Mouse (Mus musculus) cerebellum, adult 2 months (tissue): ENCODE results near the gene Zkscan14.

ENCODE experiments used
- CTCF ChIP-seq: fragments of 200-500 bp; IDR thresholded peaks from 2 replicates; pipeline ENCODE4 v1.5.1; 2011; ENCODE audit warnings: low read depth, mild to moderate bottlenecking, control low read depth, low read length, moderate library complexity, borderline replicate concordance; ENCODE audit not compliant: insufficient read depth
- POLR2A ChIP-seq: fragments of 200-500 bp; IDR thresholded peaks from 2 replicates; pipeline ENCODE4 v1.6.1; 2011; ENCODE audit warnings: low read length, control low read depth, borderline replicate concordance; ENCODE audit not compliant: insufficient read depth

- no peak for TF ChIP-seq CTCF
- TF ChIP-seq POLR2A: no peak
Observed at GRCm38 (mm10) chr5:145222840-145223239, 21.2 kb upstream of the Zkscan14 start.
